Comparison of ENCODE assay signal across 13 mouse cellular contexts in genomic region chr15:96164771-96165431, GRCm38 (mm10).
DNase-seq lines count a peak whose midpoint lies in the region; ATAC-seq and TF ChIP-seq lines count a peak whose summit lies in the region.
"Had no signal": no experiment of that assay in that cellular context is flagged by ENCODE, and none has a peak within 500 bp of the region (broad histone marks: within the 10 kb centered on the region; RNA-seq: fewer than 3 reads in every experiment).

No protein-coding gene starts in this region.

- H3K9me3 ChIP-seq in hindbrain, embryonic 16.5 days (ENCODE audit: control insufficient read depth, low read length): no peaks in the 10 kb centered on the region
- H3K9me3 ChIP-seq in midbrain, postnatal 0 days (ENCODE audit: low read length): no peaks in the 10 kb centered on the region
- H3K9me3 ChIP-seq: heart, embryonic 10.5 days; liver, embryonic 13.5 days; midbrain, embryonic 12.5 days had no signal

- H3K9ac ChIP-seq in hindbrain, embryonic 16.5 days (ENCODE audit: low read depth, low read length): peak overlapping the region; percentile 30; the same call in 1 of the 2 replicates
- H3K9ac ChIP-seq in midbrain, postnatal 0 days (replicated peaks; ENCODE audit: low read length, poor library complexity, severe bottlenecking): peak overlapping the region; percentile 24; the same call in 1 of the 2 replicates
- H3K9ac ChIP-seq: liver, embryonic 13.5 days; midbrain, embryonic 12.5 days had no signal

- TF ChIP-seq CTCF in midbrain, postnatal 0 days (IDR thresholded peaks at IDR 0.05): no peak

- H3K36me3 ChIP-seq in hindbrain, embryonic 16.5 days (ENCODE audit: control insufficient read depth, insufficient read depth, low read length): no peaks in the 10 kb centered on the region
- H3K36me3 ChIP-seq in midbrain, postnatal 0 days (ENCODE audit: insufficient read depth, low read length): no peaks in the 10 kb centered on the region
- H3K36me3 ChIP-seq: liver, embryonic 13.5 days; midbrain, embryonic 12.5 days had no signal

- H3K4me2 ChIP-seq in hindbrain, embryonic 16.5 days (ENCODE audit: low read length): peak overlapping the region; percentile 44
- no peak overlapping the region for H3K4me2 ChIP-seq in midbrain, postnatal 0 days (ENCODE audit: low read depth, low read length, poor library complexity, severe bottlenecking)
- H3K4me2 ChIP-seq: liver, embryonic 13.5 days; midbrain, embryonic 12.5 days had no signal

- WGBS in hindbrain, embryonic 16.5 days: 24% methylated on average over 13 of the region's 13 CpGs
- 34% methylated on average over 13 of the region's 13 CpGs for WGBS in midbrain, postnatal 0 days

- peak; percentile 83 for ATAC-seq in hindbrain, embryonic 16.5 days
- peak; percentile 49; the same call in 1 of the 2 replicates for ATAC-seq in midbrain, postnatal 0 days (ENCODE audit: low FRiP score)
- ATAC-seq: CD4-positive, CD25-positive, alpha-beta regulatory T cell, adult 4 months had no signal

- no peak overlapping the region; the same call in 1 of the 2 replicates for H3K4me3 ChIP-seq in hindbrain, embryonic 16.5 days (ENCODE audit: low read length)
- no peak overlapping the region for H3K4me3 ChIP-seq in midbrain, postnatal 0 days (ENCODE audit: low read depth, low read length)
- H3K4me3 ChIP-seq: heart, embryonic 10.5 days; liver, embryonic 13.5 days; midbrain, embryonic 12.5 days had no signal

- intact Hi-C loops in left cerebral cortex, postnatal 4 days (cut with DNase I): loop anchor here (10.0 kb wide), 1 partner anchor 120 kb away; the partner anchor contains the start of gene Arid2
- intact Hi-C loops in left cerebral cortex, postnatal 10 days (cut with DNase I): no loop called here

- H3K27ac ChIP-seq in hindbrain, embryonic 16.5 days (ENCODE audit: low read depth, low read length): peak overlapping the region; percentile 65
- peak overlapping the region; percentile 48; the same call in 1 of the 2 replicates for H3K27ac ChIP-seq in midbrain, postnatal 0 days (ENCODE audit: low read depth, low read length)
- H3K27ac ChIP-seq: heart, embryonic 10.5 days; liver, embryonic 13.5 days; midbrain, embryonic 12.5 days had no signal

- peaks cover 10% of the 10 kb centered on the region for H3K4me1 ChIP-seq in hindbrain, embryonic 16.5 days (ENCODE audit: control insufficient read depth, insufficient read depth, low read depth, low read length)
- no peaks in the 10 kb centered on the region for H3K4me1 ChIP-seq in midbrain, postnatal 0 days (ENCODE audit: insufficient read depth, low read length)
- H3K4me1 ChIP-seq: liver, embryonic 13.5 days had no signal

- DNase-seq in left cerebral cortex, postnatal 4 days: peak; percentile 66
- DNase-seq in left cerebral cortex, postnatal 10 days (ENCODE audit: extremely low spot score in 1 of 2, low spot score in 2 of 2): no peak
- DNase-seq in cerebellum, adult 9-11 months: peak; percentile 22
- DNase-seq in midbrain, postnatal 0 days (ENCODE audit: low spot score): peak; percentile 81
- DNase-seq in embryo, embryonic 9.5 days (ENCODE audit: extremely low spot score): no peak
- no peak for DNase-seq in embryo, embryonic 10.5 days (ENCODE audit: low spot score)
- DNase-seq in thymus, postnatal 0 days (ENCODE audit: low spot score): no peak
- DNase-seq: adrenal gland, postnatal 36 days; liver, embryonic 13.5 days had no signal

- no peaks in the 10 kb centered on the region for H3K27me3 ChIP-seq in hindbrain, embryonic 16.5 days (replicated peaks; ENCODE audit: control insufficient read depth, insufficient read depth, low read length)
- no peaks in the 10 kb centered on the region for H3K27me3 ChIP-seq in midbrain, postnatal 0 days (ENCODE audit: insufficient read depth, low read length)

Comparison
In these comparisons a context has a peak if more than half of its experiments do, and no peak if none do; other contexts are left out.
1. DNase-seq: peak in left cerebral cortex, postnatal 4 days (single experiment), cerebellum, adult 9-11 months (single experiment) and midbrain, postnatal 0 days (single experiment); none in left cerebral cortex, postnatal 10 days (0 of 2), embryo, embryonic 9.5 days (single experiment), embryo, embryonic 10.5 days (single experiment) and thymus, postnatal 0 days (single experiment).